8 mouse cellular contexts compared by ENCODE assay signal in the genomic region with DNA sequence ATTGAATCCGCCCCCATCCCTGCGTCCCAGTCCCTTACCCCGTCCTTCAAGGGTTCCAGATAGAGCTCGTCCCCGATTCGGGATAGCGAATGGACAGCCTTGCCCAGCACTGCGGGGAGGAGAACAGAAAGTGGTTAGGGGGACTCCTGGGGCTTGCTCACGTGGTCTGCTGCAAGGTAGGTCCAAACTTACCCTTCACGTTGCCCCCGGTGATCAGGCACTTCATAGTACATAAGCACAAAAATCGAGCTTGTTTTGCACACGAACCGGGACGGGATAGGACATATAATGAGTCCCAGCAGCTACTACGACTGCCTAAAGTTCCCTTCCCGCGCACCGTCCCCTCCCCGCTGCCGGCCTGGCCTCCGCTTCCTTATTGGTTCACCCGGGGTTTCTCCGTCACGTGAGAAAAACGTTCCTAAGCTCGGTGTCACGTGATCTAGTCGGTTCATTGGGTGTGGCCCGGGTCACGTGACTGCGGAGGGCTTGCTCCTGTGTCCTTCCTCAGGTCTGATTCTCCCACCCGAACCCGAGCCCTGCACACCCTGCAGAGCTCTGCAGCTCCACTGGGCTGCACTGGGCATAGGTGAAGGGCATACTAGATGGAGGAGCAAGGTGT. TPM values are rescaled to one million over a fixed set of nuclear protein-coding genes. Genes with fewer than 3 reads are reported as not detected.
A peak's percentile ranks its signal among the peaks of the same experiment; 100 is the strongest.
DNase-seq lines count a peak whose midpoint lies in the region; ATAC-seq and TF ChIP-seq lines count a peak whose summit lies in the region.

A gene (minus strand): TSS at position 372 of the 619 bp plus-strand sequence.

- H3K4me2 ChIP-seq in forebrain, postnatal 0 days (ENCODE audit: low read depth): peak within 1 kb of the TSS; percentile 95
- H3K4me2 ChIP-seq in lung, embryonic 15.5 days: peak within 1 kb of the TSS; percentile 82

- WGBS in cerebellum, adult 2 months: under 1% methylated on average over 34 of the region's 34 CpGs
- under 1% methylated on average over 34 of the region's 34 CpGs for WGBS in forebrain, postnatal 0 days
- under 1% methylated on average over 34 of the region's 34 CpGs for WGBS in lung, embryonic 15.5 days

- TF ChIP-seq EP300 in MEL (IDR thresholded peaks at IDR 0.05; ENCODE audit: low read depth in 1 of 2, low read length in 2 of 2): no peak

- peak within 1 kb of the TSS; percentile 90 for H3K27ac ChIP-seq in MEL (ENCODE audit: control insufficient read depth, low read depth, low read length)
- H3K27ac ChIP-seq in cerebellum, adult 2 months (ENCODE audit: insufficient read depth, low read length): peak within 1 kb of the TSS; percentile 58
- H3K27ac ChIP-seq in forebrain, postnatal 0 days (ENCODE audit: low read depth, low read length): 0 out of 2 replicates have a peak within 1 kb of the TSS, but pooled peaks have one; percentile 50
- peak within 1 kb of the TSS; percentile 61 for H3K27ac ChIP-seq in lung, embryonic 15.5 days

- no peaks in the 10 kb centered on the region for H3K9me3 ChIP-seq in MEL (replicated peaks; ENCODE audit: insufficient read depth, low read length)
- no peaks in the 10 kb centered on the region for H3K9me3 ChIP-seq in forebrain, postnatal 0 days (ENCODE audit: low read length)
- H3K9me3 ChIP-seq in lung, embryonic 15.5 days: no peaks in the 10 kb centered on the region

- no peak for TF ChIP-seq RAD21 in MEL (IDR thresholded peaks at IDR 0.05; ENCODE audit: low read depth, low read length)

- H3K36me3 ChIP-seq in MEL (ENCODE audit: control insufficient read depth in 1 of 2, insufficient read depth in 2 of 2, low read length in 2 of 2): peaks cover 0 to 23% of the 10 kb centered on the region in 2 experiments; a peak in 3 of 4 replicates
- H3K36me3 ChIP-seq in forebrain, postnatal 0 days (ENCODE audit: insufficient read depth): peaks cover 18% of the 10 kb centered on the region
- H3K36me3 ChIP-seq in lung, embryonic 15.5 days: peaks cover 21% of the 10 kb centered on the region

- peaks cover 16% of the 10 kb centered on the region for H3K79me2 ChIP-seq in MEL (ENCODE audit: control insufficient read depth, insufficient read depth, low read length, poor library complexity)

- peak within 1 kb of the TSS; percentile 72 to 82 for H3K4me3 ChIP-seq in MEL (ENCODE audit: control insufficient read depth in 1 of 2, insufficient read depth in 1 of 2, low read depth in 2 of 2, low read length in 2 of 2)
- H3K4me3 ChIP-seq in cerebellum, adult 2 months (replicated peaks; ENCODE audit: insufficient read depth, low read depth, low read length): peak within 1 kb of the TSS; percentile 74
- H3K4me3 ChIP-seq in forebrain, postnatal 0 days (ENCODE audit: low read depth, low read length): peak within 1 kb of the TSS; percentile 61
- peak within 1 kb of the TSS; percentile 64 for H3K4me3 ChIP-seq in lung, embryonic 15.5 days

- TF ChIP-seq CTCF in MEL (IDR thresholded peaks at IDR 0.05 in 2 of 3, conservative IDR thresholded peaks at IDR 0.05 in 1 of 3; ENCODE audit: control insufficient read depth in 1 of 3, insufficient read depth in 1 of 3, low read depth in 2 of 3, low read length in 3 of 3, poor library complexity in 1 of 3, severe bottlenecking in 1 of 3): no peak
- no peak for TF ChIP-seq CTCF in cerebellum, adult 2 months (IDR thresholded peaks at IDR 0.05; ENCODE audit: borderline replicate concordance, insufficient read depth, low read depth, low read length)
- no peak for TF ChIP-seq CTCF in forebrain, postnatal 0 days (IDR thresholded peaks at IDR 0.05; ENCODE audit: low read depth)

- peak within 1 kb of the TSS; percentile 86 for H3K9ac ChIP-seq in MEL (ENCODE audit: control insufficient read depth, low read depth, low read length, poor library complexity, severe bottlenecking)
- peak within 1 kb of the TSS; percentile 72 for H3K9ac ChIP-seq in forebrain, postnatal 0 days
- peak within 1 kb of the TSS; percentile 75 for H3K9ac ChIP-seq in lung, embryonic 15.5 days

- peak; percentile 81 to 97 for TF ChIP-seq POLR2A in MEL (IDR thresholded peaks at IDR 0.05; ENCODE audit: control insufficient read depth in 1 of 2, insufficient read depth in 1 of 2, low read depth in 1 of 2, low read length in 2 of 2, poor library complexity in 1 of 2)
- TF ChIP-seq POLR2A in cerebellum, adult 2 months (IDR thresholded peaks at IDR 0.05; ENCODE audit: borderline replicate concordance, insufficient read depth, low read length): peak; percentile 97

- peak; percentile 99 for DNase-seq in MEL (ENCODE audit: low read depth, low spot score)
- DNase-seq in cerebellum, adult 2 months: peak; percentile 95 to 97
- peak; percentile 97 for DNase-seq in forebrain, postnatal 0 days
- DNase-seq in heart, postnatal 4 days: peak; percentile 95
- peak; percentile 94 to 95 for DNase-seq in layer of hippocampus, adult 8-10 months (ENCODE audit: low spot score in 2 of 2)
- DNase-seq in ovary, adult 18-20 months (ENCODE audit: low spot score): peak; percentile 93
- peak; percentile 96 for DNase-seq in thymus, postnatal 0 days (ENCODE audit: low spot score)

- H3K4me1 ChIP-seq in MEL (ENCODE audit: control insufficient read depth in 1 of 2, insufficient read depth in 2 of 2, low read length in 2 of 2): peaks cover 6 to 34% of the 10 kb centered on the region in 2 experiments
- peaks cover 17% of the 10 kb centered on the region for H3K4me1 ChIP-seq in cerebellum, adult 2 months (ENCODE audit: control insufficient read depth, insufficient read depth, low read length)
- H3K4me1 ChIP-seq in forebrain, postnatal 0 days (ENCODE audit: insufficient read depth): peaks cover 15% of the 10 kb centered on the region; the same call in 1 of the 2 replicates
- H3K4me1 ChIP-seq in lung, embryonic 15.5 days: peaks cover 21% of the 10 kb centered on the region

- no peaks in the 10 kb centered on the region for H3K27me3 ChIP-seq in MEL (ENCODE audit: control insufficient read depth in 1 of 2, insufficient read depth in 2 of 2, low read length in 2 of 2)
- H3K27me3 ChIP-seq in cerebellum, adult 2 months (ENCODE audit: control insufficient read depth, insufficient read depth, low read length): no peaks in the 10 kb centered on the region
- no peaks in the 10 kb centered on the region for H3K27me3 ChIP-seq in forebrain, postnatal 0 days (ENCODE audit: insufficient read depth, low read length)
- H3K27me3 ChIP-seq in lung, embryonic 15.5 days: peaks cover 4% of the 10 kb centered on the region; the same call in 1 of the 2 replicates

- peak; percentile 91 for ATAC-seq in forebrain, postnatal 0 days
- peak; percentile 88 for ATAC-seq in lung, embryonic 15.5 days (ENCODE audit: borderline replicate concordance, extremely low read depth, low FRiP score, low TSS enrichment)

TF ChIP-seq in MEL, 35 proteins besides CTCF, POLR2A, EP300 and RAD21 (continues in another document):
- peak; percentile 69; the same call in 1 of the 2 replicates for TF ChIP-seq MAZ (IDR thresholded peaks at IDR 0.05; ENCODE audit: low read depth, low read length)
- TF ChIP-seq MYC (IDR thresholded peaks at IDR 0.05; ENCODE audit: low read depth, low read length): peak; percentile 60; the same call in 1 of the 2 replicates
- TF ChIP-seq USF1 (IDR thresholded peaks at IDR 0.05; ENCODE audit: low read depth, low read length): peak; percentile 98
- peak; percentile 37; the same call in 1 of the 2 replicates for TF ChIP-seq NRF1 (IDR thresholded peaks at IDR 0.05; ENCODE audit: insufficient read depth, low read depth, low read length, poor library complexity, severe bottlenecking)
- peak; percentile 58; the same call in 1 of the 2 replicates for TF ChIP-seq MYB (IDR thresholded peaks at IDR 0.05; ENCODE audit: low read depth, low read length)
- TF ChIP-seq SIN3A (IDR thresholded peaks at IDR 0.05; ENCODE audit: low read length): peak; percentile 94
- peak; percentile 82; the same call in 1 of the 2 replicates for TF ChIP-seq ZMIZ1 (IDR thresholded peaks at IDR 0.05; ENCODE audit: low read depth, low read length)
- TF ChIP-seq ELF1 (IDR thresholded peaks at IDR 0.05; ENCODE audit: low read depth, low read length): 0 out of 2 replicates have a peak, but pooled peaks have one; percentile 14
- no peak for TF ChIP-seq ZKSCAN1 (IDR thresholded peaks at IDR 0.05; ENCODE audit: low read depth, low read length)
- peak; percentile 75 for TF ChIP-seq ETS1 (IDR thresholded peaks at IDR 0.05; ENCODE audit: low read depth, low read length)
- TF ChIP-seq CHD1 (IDR thresholded peaks at IDR 0.05; ENCODE audit: low read depth, low read length): no peak
- TF ChIP-seq POLR2AphosphoS2 (IDR thresholded peaks at IDR 0.05; ENCODE audit: low read length): peak; percentile 79; the same call in 1 of the 2 replicates
- peak; percentile 79 for TF ChIP-seq HCFC1 (IDR thresholded peaks at IDR 0.05; ENCODE audit: low read depth, low read length)
- TF ChIP-seq POLR2AphosphoS5 (IDR thresholded peaks at IDR 0.05; ENCODE audit: borderline replicate concordance, low read depth, low read length): 0 out of 2 replicates have a peak, but pooled peaks have one; percentile 61
- TF ChIP-seq RCOR1 (IDR thresholded peaks at IDR 0.05; ENCODE audit: low read depth, low read length): no peak
- TF ChIP-seq SMC3 (IDR thresholded peaks at IDR 0.05; ENCODE audit: low read depth, low read length): no peak
- TF ChIP-seq USF2 (IDR thresholded peaks at IDR 0.05; ENCODE audit: borderline replicate concordance in 1 of 2, insufficient read depth in 1 of 2, low read depth in 1 of 2, low read length in 2 of 2): peak; percentile 99
- TF ChIP-seq MAFK (IDR thresholded peaks at IDR 0.05; ENCODE audit: borderline replicate concordance, low read depth, low read length): no peak
- peak; percentile 93 for TF ChIP-seq TBP (IDR thresholded peaks at IDR 0.05; ENCODE audit: low read depth, low read length)
- peak; percentile 13 for TF ChIP-seq TCF12 (IDR thresholded peaks at IDR 0.05; ENCODE audit: low read depth, low read length)
- peak; percentile 50; the same call in 1 of the 2 replicates for TF ChIP-seq KAT2A (conservative IDR thresholded peaks at IDR 0.05; ENCODE audit: low read depth, low read length)

RNA-seq across cellular contexts. Expression of the gene that starts here (rescaled TPM):
- 20.5 and 21.3 TPM in 2 replicates for total RNA-seq in MEL (2012; rRNA removed)
- 10 to 100 TPM in 1 of 2 experiments, not detected in 1; 37.9 TPM for polyA plus RNA-seq in MEL (2012; ENCODE audit: insufficient read depth in 1 of 2, insufficient read length in 2 of 2, low read depth in 1 of 2, low replicate concordance in 2 of 2, missing spikeins in 1 of 2)
- polyA plus RNA-seq in cerebellum, adult 2 months (2012; rRNA removed): 31.9 and 37.6 TPM in 2 replicates
- 11.8 and 16.4 TPM in 2 replicates for total RNA-seq in forebrain, postnatal 0 days (2014; rRNA removed)
- 15.9 and 16.5 TPM in 2 replicates for polyA plus RNA-seq in forebrain, postnatal 0 days (2015; fragmentation: Nextera tagmentation; extraction: Ambion mirVana)
- 1 to 10 TPM; 8.3 to 8.4 TPM for total RNA-seq in heart, postnatal 4 days (2021)
- 10 to 100 TPM in 2 of 4 experiments, 1 to 10 TPM in 2; 8.7 to 11.6 (median 9.7) TPM for total RNA-seq in layer of hippocampus, adult 8-10 months (2022)
- 32.5 and 34.7 TPM in 2 replicates for polyA plus RNA-seq in lung, embryonic 15.5 days (2015; fragmentation: Nextera tagmentation; extraction: Ambion mirVana)
- polyA plus RNA-seq in thymus, postnatal 0 days (2015; fragmentation: Nextera tagmentation; extraction: Ambion mirVana): 29.8 and 33.2 TPM in 2 replicates

Comparison
In these comparisons a context has a peak if more than half of its experiments do, and no peak if none do; other contexts are left out.
1. Peak in every context shown above with its lines: DNase-seq, ATAC-seq, H3K4me3 ChIP-seq and H3K27ac ChIP-seq.